Comparison of ENCODE assay signal across 8 mouse cellular contexts in genomic region chr1:76001124-76001523, GRCm38 (mm10).
DNase-seq lines count a peak whose midpoint lies in the region; ATAC-seq lines count a peak whose summit lies in the region.

No protein-coding gene starts in this region.

- no peak for ATAC-seq in megakaryocyte progenitor cell, adult 5-6 weeks (replicated peaks; ENCODE audit: poor library complexity)

- DNase-seq in adrenal gland, adult (ENCODE audit: inconsistent age in 2 of 2, low spot score in 1 of 2): peak; percentile 36 to 83
- DNase-seq in adrenal gland, postnatal 4 days (ENCODE audit: low spot score in 2 of 2): no peak
- peak; percentile 70 for DNase-seq in Muller cell, postnatal 12 days (ENCODE audit: inconsistent ontology term)
- peak; percentile 18 for DNase-seq in cerebellum, adult 9-10 months
- peak; percentile 14 to 20 for DNase-seq in layer of hippocampus, postnatal 36 days
- DNase-seq in kidney, adult 9 months: no peak
- DNase-seq in yolk sac, embryonic 10.5 days (ENCODE audit: low spot score): no peak

Comparison
In these comparisons a context has a peak if more than half of its experiments do, and no peak if none do; other contexts are left out.
1. DNase-seq: peak in adrenal gland, adult (2 of 2), Muller cell, postnatal 12 days (single experiment), cerebellum, adult 9-10 months (single experiment) and layer of hippocampus, postnatal 36 days (2 of 2); none in adrenal gland, postnatal 4 days (0 of 2), kidney, adult 9 months (single experiment) and yolk sac, embryonic 10.5 days (single experiment).